ENCODE assay signal across 30 mouse cellular contexts in genomic region chr11:102241246-102241645, GRCm38 (mm10). TPM values are rescaled to one million over a fixed set of nuclear protein-coding genes. Genes with fewer than 3 reads are reported as not detected.
A peak's percentile ranks its signal among the peaks of the same experiment; 100 is the strongest.
DNase-seq lines count a peak whose midpoint lies in the region; ATAC-seq and TF ChIP-seq lines count a peak whose summit lies in the region.
"Had no signal": no experiment of that assay in that cellular context is flagged by ENCODE, and none has a peak within 500 bp of the region (broad histone marks: within the 10 kb centered on the region; RNA-seq: fewer than 3 reads in every experiment).

No protein-coding gene starts in this region.

- DNase-seq in kidney, adult 2 months, result peak; percentile 72
- DNase-seq in kidney, postnatal 10 days, result no peak
- no peak for DNase-seq in liver
- no peak for DNase-seq in liver, postnatal 0 days
- DNase-seq in adrenal gland, postnatal 4 days (ENCODE audit: low spot score in 2 of 2), result no peak
- no peak for DNase-seq in cerebellum, postnatal 36 days
- DNase-seq: adrenal gland, adult 8-10 months; cerebellum, adult 11-12 months; cerebellum, adult 9-11 months; gastrocnemius, adult 2 months; heart, adult 2 months; heart, postnatal 10 days; kidney, postnatal 4 days; layer of hippocampus, postnatal 36 days; left cerebral cortex, postnatal 4 days; right cerebral cortex, postnatal 25 days; spleen, adult 18-20 months; thymus, postnatal 14 days had no signal

- no peak overlapping the region for H3K4me3 ChIP-seq in kidney, adult 2 months (ENCODE audit: insufficient read depth, low read depth, low read length)
- no peak overlapping the region for H3K4me3 ChIP-seq in liver, embryonic 12.5 days
- H3K4me3 ChIP-seq in liver, postnatal 0 days (ENCODE audit: low read depth, low read length), result no peak overlapping the region
- H3K4me3 ChIP-seq: erythroblast, embryonic 14.5 days; gastrocnemius, adult 2 months; heart, adult 2 months; heart, embryonic 13.5 days; lung, embryonic 15.5 days; midbrain, embryonic 10.5 days; midbrain, embryonic 15.5 days; neural tube, embryonic 15.5 days had no signal

- H3K9me3 ChIP-seq in liver, embryonic 12.5 days (replicated peaks), result no peaks in the 10 kb centered on the region
- H3K9me3 ChIP-seq in liver, postnatal 0 days (ENCODE audit: low read length), result no peaks in the 10 kb centered on the region
- H3K9me3 ChIP-seq: G1E; heart, embryonic 13.5 days; lung, embryonic 15.5 days; midbrain, embryonic 15.5 days; neural tube, embryonic 15.5 days had no signal

- no peaks in the 10 kb centered on the region for H3K36me3 ChIP-seq in kidney, adult 2 months (ENCODE audit: control insufficient read depth, insufficient read depth, low read length)
- H3K36me3 ChIP-seq in liver, embryonic 12.5 days, result no peaks in the 10 kb centered on the region
- H3K36me3 ChIP-seq in liver, postnatal 0 days (replicated peaks; ENCODE audit: insufficient read depth, low read length), result no peaks in the 10 kb centered on the region
- H3K36me3 ChIP-seq: G1E; heart, embryonic 13.5 days; lung, embryonic 15.5 days; midbrain, embryonic 10.5 days; midbrain, embryonic 15.5 days; neural tube, embryonic 15.5 days had no signal

- H3K9ac ChIP-seq in liver, embryonic 12.5 days, result no peak overlapping the region
- no peak overlapping the region for H3K9ac ChIP-seq in liver, postnatal 0 days (replicated peaks)
- H3K9ac ChIP-seq: heart, embryonic 13.5 days; hindbrain, embryonic 14.5 days; lung, embryonic 15.5 days; midbrain, embryonic 15.5 days; neural tube, embryonic 15.5 days had no signal

- peak; percentile 46 for TF ChIP-seq EP300 in liver, postnatal 0 days (IDR thresholded peaks at IDR 0.05; ENCODE audit: low read depth)

- no peak; the same call in 1 of the 2 replicates for TF ChIP-seq CTCF in kidney, adult 2 months (conservative IDR thresholded peaks at IDR 0.05; ENCODE audit: insufficient read depth, insufficient read length, low read depth, low read length)
- TF ChIP-seq CTCF in liver, postnatal 0 days (IDR thresholded peaks at IDR 0.05; ENCODE audit: low read depth), result no peak

- no peak overlapping the region for H3K4me2 ChIP-seq in liver, embryonic 12.5 days
- no peak overlapping the region for H3K4me2 ChIP-seq in liver, postnatal 0 days (ENCODE audit: low read depth, low read length)
- H3K4me2 ChIP-seq: heart, embryonic 13.5 days; hindbrain, embryonic 14.5 days; lung, embryonic 15.5 days; midbrain, embryonic 15.5 days; neural tube, embryonic 15.5 days had no signal

- no peaks in the 10 kb centered on the region for H3K4me1 ChIP-seq in kidney, adult 2 months (ENCODE audit: control insufficient read depth, insufficient read depth, low read length)
- H3K4me1 ChIP-seq in liver, embryonic 12.5 days, result peaks cover 16% of the 10 kb centered on the region
- peaks cover 9% of the 10 kb centered on the region for H3K4me1 ChIP-seq in liver, postnatal 0 days (ENCODE audit: insufficient read depth)

- 57% methylated on average over 5 of the region's 5 CpGs for WGBS in kidney, adult 2 months
- WGBS in liver, embryonic 12.5 days (ENCODE audit: insufficient replicate concordance), result 66% methylated on average over 5 of the region's 5 CpGs
- 55% methylated on average over 5 of the region's 5 CpGs for WGBS in liver, postnatal 0 days (ENCODE audit: insufficient replicate concordance)

- H3K27ac ChIP-seq in kidney, adult 2 months (ENCODE audit: insufficient read depth, low read depth, low read length), result no peak overlapping the region
- no peak overlapping the region for H3K27ac ChIP-seq in liver, embryonic 12.5 days
- H3K27ac ChIP-seq in liver, postnatal 0 days (ENCODE audit: low read depth), result peak overlapping the region; percentile 57; the same call in 1 of the 2 replicates
- H3K27ac ChIP-seq: gastrocnemius, adult 2 months; heart, adult 2 months; heart, embryonic 13.5 days; hindbrain, embryonic 14.5 days; lung, embryonic 15.5 days; midbrain, embryonic 10.5 days; midbrain, embryonic 15.5 days; neural tube, embryonic 15.5 days had no signal

- ATAC-seq in liver, embryonic 12.5 days, result 0 out of 2 replicates have a peak, but pooled peaks have one; percentile 37
- peak; percentile 89 for ATAC-seq in liver, postnatal 0 days
- ATAC-seq: forebrain, embryonic 16.5 days; midbrain, embryonic 15.5 days had no signal

- TF ChIP-seq POLR2A in kidney, adult 2 months (IDR thresholded peaks at IDR 0.05; ENCODE audit: low read depth, low read length), result no peak

- no peaks in the 10 kb centered on the region for H3K27me3 ChIP-seq in kidney, adult 2 months (replicated peaks; ENCODE audit: control insufficient read depth, insufficient read depth, low read length)
- H3K27me3 ChIP-seq in liver, embryonic 12.5 days (replicated peaks), result peaks cover 26% of the 10 kb centered on the region
- 0 out of 2 replicates have a peak, but pooled peaks cover 3% of the 10 kb centered on the region for H3K27me3 ChIP-seq in liver, postnatal 0 days (ENCODE audit: insufficient read depth, low read length)
- H3K27me3 ChIP-seq: lung, embryonic 15.5 days; midbrain, embryonic 15.5 days; neural tube, embryonic 15.5 days had no signal

RNA-seq across cellular contexts. Expression of gene BC030867, which starts 7.4 kb away (rescaled TPM):
- 0.41 and 0.81 TPM in 2 replicates for polyA plus RNA-seq in kidney, adult 2 months (2012; rRNA removed)
- 19.5 and 19.7 TPM in 2 replicates for polyA plus RNA-seq in liver, embryonic 12.5 days (2016; fragmentation: Nextera tagmentation; extraction: Ambion mirVana)
- polyA plus RNA-seq in liver, postnatal 0 days (2015; fragmentation: Nextera tagmentation; extraction: Ambion mirVana), result 4.7 and 4.9 TPM in 2 replicates
- 1 to 10 TPM; 4.8 to 6.0 TPM for total RNA-seq in adrenal gland, postnatal 4 days (2021)
- total RNA-seq: gastrocnemius, adult 2 months had no signal

RNA-seq across cellular contexts. Expression of gene Hdac5, which starts 11.3 kb away (rescaled TPM):
- polyA plus RNA-seq in kidney, adult 2 months (2012; rRNA removed), result 69.2 TPM in 2 replicates
- polyA plus RNA-seq in liver, embryonic 12.5 days (2016; fragmentation: Nextera tagmentation; extraction: Ambion mirVana), result 21.7 and 23.1 TPM in 2 replicates
- polyA plus RNA-seq in liver, postnatal 0 days (2015; fragmentation: Nextera tagmentation; extraction: Ambion mirVana), result 17.7 and 17.8 TPM in 2 replicates
- 100 to 1,000 TPM; 123 to 125 TPM for total RNA-seq in adrenal gland, postnatal 4 days (2021)

RNA-seq across cellular contexts. Expression of gene Asb16, which starts 27.3 kb away (rescaled TPM):
- 0.10 and 0.70 TPM in 2 replicates for polyA plus RNA-seq in kidney, adult 2 months (2012; rRNA removed)
- 0.05 TPM in 1 of 2 replicates, not detected in the other for polyA plus RNA-seq in liver, embryonic 12.5 days (2016; fragmentation: Nextera tagmentation; extraction: Ambion mirVana)
- not detected in 2 replicates for polyA plus RNA-seq in liver, postnatal 0 days (2015; fragmentation: Nextera tagmentation; extraction: Ambion mirVana)
- total RNA-seq in adrenal gland, postnatal 4 days (2021), result under 1 TPM; 0.53 to 0.79 TPM
- total RNA-seq: hematopoietic stem cell, adult 5-6 weeks had no signal
- polyA plus RNA-seq: forebrain, embryonic 11.5 days; forebrain, embryonic 16.5 days; G1E had no signal

RNA-seq across cellular contexts. Expression of gene Tmub2, which starts 43.5 kb away (rescaled TPM):
- 59.7 and 66.9 TPM in 2 replicates for polyA plus RNA-seq in kidney, adult 2 months (2012; rRNA removed)
- 28.4 and 28.9 TPM in 2 replicates for polyA plus RNA-seq in liver, embryonic 12.5 days (2016; fragmentation: Nextera tagmentation; extraction: Ambion mirVana)
- 19.4 and 20.8 TPM in 2 replicates for polyA plus RNA-seq in liver, postnatal 0 days (2015; fragmentation: Nextera tagmentation; extraction: Ambion mirVana)
- 10 to 100 TPM; 56.5 to 58.3 TPM for total RNA-seq in adrenal gland, postnatal 4 days (2021)

RNA-seq across cellular contexts. Expression of gene G6pc3, which starts 51.8 kb away (rescaled TPM):
- 127 and 138 TPM in 2 replicates for polyA plus RNA-seq in kidney, adult 2 months (2012; rRNA removed)
- polyA plus RNA-seq in liver, embryonic 12.5 days (2016; fragmentation: Nextera tagmentation; extraction: Ambion mirVana), result 18.0 and 19.7 TPM in 2 replicates
- 6.7 and 6.8 TPM in 2 replicates for polyA plus RNA-seq in liver, postnatal 0 days (2015; fragmentation: Nextera tagmentation; extraction: Ambion mirVana)
- total RNA-seq in adrenal gland, postnatal 4 days (2021), result 10 to 100 TPM; 86.3 to 93.3 TPM
